Comparison of ENCODE assay signal across 16 mouse cellular contexts in the genomic region with DNA sequence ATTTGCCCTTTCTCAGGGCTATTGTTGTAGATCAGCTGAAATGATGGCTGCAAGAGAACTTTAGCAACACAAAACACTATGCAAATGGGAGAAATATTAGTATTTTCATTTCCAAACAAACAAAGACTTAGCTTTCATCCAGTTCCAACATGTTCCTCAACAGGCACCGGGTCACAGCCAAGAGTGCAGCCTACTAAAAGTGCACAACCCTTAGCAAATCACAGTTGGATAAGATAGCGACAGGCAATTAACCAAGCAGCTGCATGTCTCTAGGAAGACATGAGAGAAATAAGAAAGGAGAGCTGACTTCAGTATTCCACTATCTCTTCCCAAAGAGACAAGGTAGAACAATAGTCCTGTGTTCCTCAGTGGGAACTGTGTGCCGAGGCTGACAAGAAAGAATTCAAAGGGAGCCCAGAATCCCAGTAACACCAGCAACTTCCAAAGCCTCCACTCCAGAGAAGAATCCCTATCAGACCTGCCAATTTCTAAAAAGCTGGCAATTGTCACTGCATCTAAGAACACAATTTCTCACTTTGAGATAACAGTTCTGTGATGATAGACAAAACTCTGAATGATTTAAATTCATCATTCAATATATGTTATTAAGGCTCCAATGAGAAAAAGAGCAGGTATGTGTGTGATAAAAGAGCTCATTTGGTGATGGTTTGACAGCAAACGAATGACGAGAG.
DNase-seq lines count a peak whose midpoint lies in the region; ATAC-seq and TF ChIP-seq lines count a peak whose summit lies in the region.
"Had no signal": no experiment of that assay in that cellular context is flagged by ENCODE, and none has a peak within 500 bp of the region (broad histone marks: within the 10 kb centered on the region; RNA-seq: fewer than 3 reads in every experiment).

No protein-coding gene starts in this region.

- no peak for TF ChIP-seq CTCF in midbrain, postnatal 0 days (IDR thresholded peaks at IDR 0.05)

- H3K27me3 ChIP-seq in forebrain, embryonic 13.5 days, result no peaks in the 10 kb centered on the region
- H3K27me3 ChIP-seq in forebrain, embryonic 11.5 days (ENCODE audit: control insufficient read depth, insufficient read depth, low read length), result no peaks in the 10 kb centered on the region
- H3K27me3 ChIP-seq in heart, embryonic 14.5 days (ENCODE audit: control insufficient read depth, insufficient read depth, low read length), result no peaks in the 10 kb centered on the region
- H3K27me3 ChIP-seq in midbrain, embryonic 12.5 days, result no peaks in the 10 kb centered on the region
- H3K27me3 ChIP-seq in midbrain, embryonic 11.5 days (ENCODE audit: control insufficient read depth, insufficient read depth, low read length), result no peaks in the 10 kb centered on the region
- H3K27me3 ChIP-seq in midbrain, postnatal 0 days (ENCODE audit: insufficient read depth, low read length), result no peaks in the 10 kb centered on the region
- H3K27me3 ChIP-seq: CH12.LX; limb, embryonic 15.5 days; neural tube, embryonic 15.5 days had no signal

- no peak overlapping the region for H3K4me2 ChIP-seq in forebrain, embryonic 13.5 days
- no peak overlapping the region for H3K4me2 ChIP-seq in forebrain, embryonic 11.5 days (ENCODE audit: low read depth, low read length, severe bottlenecking)
- H3K4me2 ChIP-seq in heart, embryonic 14.5 days (ENCODE audit: low read length), result 0 out of 2 replicates have a peak overlapping the region, but pooled peaks have one; percentile 0
- H3K4me2 ChIP-seq in midbrain, embryonic 12.5 days (replicated peaks), result no peak overlapping the region
- H3K4me2 ChIP-seq in midbrain, embryonic 11.5 days, result no peak overlapping the region
- no peak overlapping the region for H3K4me2 ChIP-seq in midbrain, postnatal 0 days (ENCODE audit: low read depth, low read length, poor library complexity, severe bottlenecking)
- H3K4me2 ChIP-seq: limb, embryonic 15.5 days; neural tube, embryonic 15.5 days had no signal

- WGBS in forebrain, embryonic 13.5 days, result 57% methylated on average over 5 of the region's 5 CpGs
- 74% methylated on average over 5 of the region's 5 CpGs for WGBS in forebrain, embryonic 11.5 days
- 32% methylated on average over 5 of the region's 5 CpGs for WGBS in heart, embryonic 14.5 days
- 73% methylated on average over 5 of the region's 5 CpGs for WGBS in midbrain, embryonic 12.5 days
- 79% methylated on average over 5 of the region's 5 CpGs for WGBS in midbrain, embryonic 11.5 days
- 35% methylated on average over 5 of the region's 5 CpGs for WGBS in midbrain, postnatal 0 days

- H3K9me3 ChIP-seq in forebrain, embryonic 13.5 days (replicated peaks), result no peaks in the 10 kb centered on the region
- H3K9me3 ChIP-seq in forebrain, embryonic 11.5 days (ENCODE audit: control insufficient read depth, low read length), result no peaks in the 10 kb centered on the region
- no peaks in the 10 kb centered on the region for H3K9me3 ChIP-seq in heart, embryonic 14.5 days (ENCODE audit: control insufficient read depth, low read length)
- no peaks in the 10 kb centered on the region for H3K9me3 ChIP-seq in midbrain, embryonic 12.5 days
- H3K9me3 ChIP-seq in midbrain, embryonic 11.5 days (ENCODE audit: control insufficient read depth, low read length), result no peaks in the 10 kb centered on the region
- no peaks in the 10 kb centered on the region for H3K9me3 ChIP-seq in midbrain, postnatal 0 days (ENCODE audit: low read length)
- H3K9me3 ChIP-seq: limb, embryonic 15.5 days; neural tube, embryonic 15.5 days had no signal

- no peak overlapping the region for H3K4me3 ChIP-seq in forebrain, embryonic 13.5 days
- H3K4me3 ChIP-seq in forebrain, embryonic 11.5 days (ENCODE audit: low read depth, low read length), result no peak overlapping the region
- no peak overlapping the region for H3K4me3 ChIP-seq in heart, embryonic 14.5 days (ENCODE audit: control insufficient read depth in 1 of 2, insufficient read depth in 1 of 2, low read depth in 1 of 2, low read length in 2 of 2)
- H3K4me3 ChIP-seq in midbrain, embryonic 12.5 days, result no peak overlapping the region
- H3K4me3 ChIP-seq in midbrain, embryonic 11.5 days (ENCODE audit: low read depth, low read length), result no peak overlapping the region
- H3K4me3 ChIP-seq in midbrain, postnatal 0 days (ENCODE audit: low read depth, low read length), result no peak overlapping the region
- H3K4me3 ChIP-seq: limb, embryonic 15.5 days; neural tube, embryonic 15.5 days had no signal

- no peaks in the 10 kb centered on the region for H3K36me3 ChIP-seq in forebrain, embryonic 13.5 days (ENCODE audit: poor library complexity, severe bottlenecking)
- no peaks in the 10 kb centered on the region for H3K36me3 ChIP-seq in forebrain, embryonic 11.5 days (ENCODE audit: control insufficient read depth, insufficient read depth, low read length)
- H3K36me3 ChIP-seq in heart, embryonic 14.5 days (ENCODE audit: control insufficient read depth, insufficient read depth, low read length), result no peaks in the 10 kb centered on the region
- H3K36me3 ChIP-seq in midbrain, embryonic 12.5 days, result no peaks in the 10 kb centered on the region
- no peaks in the 10 kb centered on the region for H3K36me3 ChIP-seq in midbrain, embryonic 11.5 days (ENCODE audit: control insufficient read depth, insufficient read depth, low read length)
- H3K36me3 ChIP-seq in midbrain, postnatal 0 days (ENCODE audit: insufficient read depth, low read length), result no peaks in the 10 kb centered on the region
- H3K36me3 ChIP-seq: limb, embryonic 15.5 days; neural tube, embryonic 15.5 days had no signal

- no peak overlapping the region for H3K9ac ChIP-seq in forebrain, embryonic 13.5 days
- H3K9ac ChIP-seq in forebrain, embryonic 11.5 days (ENCODE audit: low read length), result no peak overlapping the region
- no peak overlapping the region for H3K9ac ChIP-seq in heart, embryonic 14.5 days (ENCODE audit: low read length)
- H3K9ac ChIP-seq in midbrain, embryonic 12.5 days (replicated peaks), result no peak overlapping the region
- H3K9ac ChIP-seq in midbrain, embryonic 11.5 days (ENCODE audit: low read length), result no peak overlapping the region
- no peak overlapping the region for H3K9ac ChIP-seq in midbrain, postnatal 0 days (replicated peaks; ENCODE audit: low read length, poor library complexity, severe bottlenecking)
- H3K9ac ChIP-seq: limb, embryonic 15.5 days; neural tube, embryonic 15.5 days had no signal

- no peak for DNase-seq in forebrain, embryonic 11.5 days (ENCODE audit: low spot score)
- DNase-seq in heart, adult 8-10 months (ENCODE audit: low spot score), result no peak
- DNase-seq in midbrain, embryonic 11.5 days (ENCODE audit: low spot score, missing footprints), result no peak
- no peak for DNase-seq in midbrain, postnatal 0 days (ENCODE audit: low spot score)
- DNase-seq in cerebellum, adult 18-20 months, result no peak
- DNase-seq: adrenal gland, postnatal 10 days; lung, adult 18-20 months; right cerebral cortex, adult 18-20 months; spleen, adult 18-20 months had no signal

- no peak for ATAC-seq in forebrain, embryonic 13.5 days
- no peak for ATAC-seq in forebrain, embryonic 11.5 days (replicated peaks; ENCODE audit: low FRiP score)
- ATAC-seq in heart, embryonic 14.5 days (ENCODE audit: insufficient number of reproducible peaks, insufficient read depth, low FRiP score, low read depth), result no peak
- ATAC-seq in midbrain, embryonic 12.5 days (ENCODE audit: low FRiP score, low read depth), result no peak
- ATAC-seq in midbrain, embryonic 11.5 days (ENCODE audit: low FRiP score), result no peak
- ATAC-seq in midbrain, postnatal 0 days (ENCODE audit: low FRiP score), result no peak

- H3K27ac ChIP-seq in forebrain, embryonic 13.5 days, result peak overlapping the region; percentile 42; the same call in 1 of the 2 replicates
- no peak overlapping the region for H3K27ac ChIP-seq in forebrain, embryonic 11.5 days (ENCODE audit: low read depth, low read length)
- H3K27ac ChIP-seq in heart, embryonic 14.5 days (replicated peaks in 1 of 2; ENCODE audit: control insufficient read depth in 1 of 2, insufficient read depth in 1 of 2, low read depth in 2 of 2, low read length in 2 of 2), result 0 out of 4 replicates have a peak overlapping the region, but pooled peaks of 1 of the 2 experiments have one; percentile 4
- H3K27ac ChIP-seq in midbrain, embryonic 12.5 days (replicated peaks), result peak overlapping the region; percentile 44; the same call in 1 of the 2 replicates
- no peak overlapping the region for H3K27ac ChIP-seq in midbrain, embryonic 11.5 days (ENCODE audit: low read depth, low read length)
- peak overlapping the region; percentile 74 for H3K27ac ChIP-seq in midbrain, postnatal 0 days (ENCODE audit: low read depth, low read length)
- H3K27ac ChIP-seq: limb, embryonic 15.5 days; macrophage had no signal

- peaks cover 32% of the 10 kb centered on the region for H3K4me1 ChIP-seq in forebrain, embryonic 13.5 days
- H3K4me1 ChIP-seq in forebrain, embryonic 11.5 days (replicated peaks; ENCODE audit: control insufficient read depth, insufficient read depth, low read length), result no peaks in the 10 kb centered on the region
- H3K4me1 ChIP-seq in heart, embryonic 14.5 days (ENCODE audit: control insufficient read depth in 2 of 2, insufficient read depth in 2 of 2, low read length in 2 of 2), result peaks cover 13 to 60% of the 10 kb centered on the region in 2 experiments
- peaks cover 6% of the 10 kb centered on the region; the same call in 1 of the 2 replicates for H3K4me1 ChIP-seq in midbrain, embryonic 12.5 days
- no peaks in the 10 kb centered on the region for H3K4me1 ChIP-seq in midbrain, embryonic 11.5 days (ENCODE audit: control insufficient read depth, insufficient read depth, low read length)
- H3K4me1 ChIP-seq in midbrain, postnatal 0 days (ENCODE audit: insufficient read depth, low read length), result peaks cover 10% of the 10 kb centered on the region
- H3K4me1 ChIP-seq: limb, embryonic 15.5 days had no signal

Comparison
In these comparisons a context has a peak if more than half of its experiments do, and no peak if none do; other contexts are left out.
1. H3K27ac ChIP-seq: peak in forebrain, embryonic 13.5 days (single experiment), midbrain, embryonic 12.5 days (single experiment) and midbrain, postnatal 0 days (single experiment); none in forebrain, embryonic 11.5 days (single experiment) and midbrain, embryonic 11.5 days (single experiment).